Mouse (Mus musculus) bone marrow, adult 2 months (tissue): ENCODE data around the gene Dpp9.

Experiments
- CTCF ChIP-seq: fragments of 200-500 bp; IDR thresholded peaks from 2 replicates; pipeline ENCODE4 v1.5.1; 2011; ENCODE audit warnings: low read length, control low read depth; ENCODE audit not compliant: control insufficient read depth, insufficient read depth
- POLR2A ChIP-seq: fragments of 200-500 bp; IDR thresholded peaks from 2 replicates; pipeline ENCODE4 v1.6.1; 2011; ENCODE audit warnings: low read depth, mild to moderate bottlenecking, control low read depth, low read length, borderline replicate concordance; ENCODE audit not compliant: control insufficient read depth

GRCm38 (mm10) chr17:56224916-56225315, 6.2 kb upstream of the Dpp9 start:
- TF ChIP-seq CTCF (no peak), POLR2A (no peak)
